In genomic region chr10:43052462-43052861, GRCm38 (mm10) we compare ENCODE assay signal across 9 mouse cellular contexts.
DNase-seq lines count a peak whose midpoint lies in the region; ATAC-seq and TF ChIP-seq lines count a peak whose summit lies in the region.
"Had no signal": no experiment of that assay in that cellular context is flagged by ENCODE, and none has a peak within 500 bp of the region (broad histone marks: within the 10 kb centered on the region; RNA-seq: fewer than 3 reads in every experiment).

No protein-coding gene starts in this region.

- H3K9ac ChIP-seq in kidney, postnatal 0 days (ENCODE audit: low read depth, low read length) = no peak overlapping the region
- H3K9ac ChIP-seq: stomach, embryonic 15.5 days had no signal

- no peak overlapping the region for H3K27ac ChIP-seq in kidney, postnatal 0 days
- H3K27ac ChIP-seq in kidney, adult 2 months (ENCODE audit: insufficient read depth, low read depth, low read length) = no peak overlapping the region
- H3K27ac ChIP-seq: stomach, embryonic 15.5 days had no signal

- H3K4me3 ChIP-seq in kidney, postnatal 0 days (replicated peaks; ENCODE audit: low read depth, low read length) = no peak overlapping the region
- H3K4me3 ChIP-seq in kidney, adult 2 months (ENCODE audit: insufficient read depth, low read depth, low read length) = no peak overlapping the region
- H3K4me3 ChIP-seq: megakaryocyte, embryonic 14.5 days; stomach, embryonic 15.5 days had no signal

- no peak for TF ChIP-seq POLR2A in kidney, adult 2 months (IDR thresholded peaks at IDR 0.05; ENCODE audit: low read depth, low read length)

- TF ChIP-seq CTCF in kidney, postnatal 0 days (IDR thresholded peaks at IDR 0.05; ENCODE audit: low read depth) = peak; percentile 63
- no peak for TF ChIP-seq CTCF in kidney, adult 2 months (conservative IDR thresholded peaks at IDR 0.05; ENCODE audit: insufficient read depth, insufficient read length, low read depth, low read length)

- ATAC-seq in kidney, postnatal 0 days (replicated peaks; ENCODE audit: low FRiP score, low read depth) = no peak
- ATAC-seq in megakaryocyte progenitor cell, adult 5-6 weeks (replicated peaks; ENCODE audit: poor library complexity) = no peak

- no peak overlapping the region for H3K4me2 ChIP-seq in kidney, postnatal 0 days (ENCODE audit: low read length)
- H3K4me2 ChIP-seq: stomach, embryonic 15.5 days had no signal

- WGBS in kidney, postnatal 0 days = 57% methylated on average over 5 of the region's 5 CpGs
- WGBS in kidney, adult 2 months = 57% methylated on average over 5 of the region's 5 CpGs

- no peaks in the 10 kb centered on the region for H3K27me3 ChIP-seq in kidney, postnatal 0 days (ENCODE audit: insufficient read depth, low read length)
- no peaks in the 10 kb centered on the region; the same call in 1 of the 2 replicates for H3K27me3 ChIP-seq in kidney, adult 2 months (replicated peaks; ENCODE audit: control insufficient read depth, insufficient read depth, low read length)
- H3K27me3 ChIP-seq: stomach, embryonic 15.5 days had no signal

- peak; percentile 38 for DNase-seq in kidney, postnatal 0 days (ENCODE audit: low spot score)
- DNase-seq in kidney, adult 2 months = no peak
- DNase-seq in 3T3-L1 (ENCODE audit: low read depth, low spot score) = peak; percentile 12
- peak; percentile 16 to 19 for DNase-seq in B cell, adult 2 months
- DNase-seq in cerebellum, postnatal 10 days = peak; percentile 72 to 78
- no peak for DNase-seq in ovary, postnatal 36 days (ENCODE audit: low spot score)

- H3K36me3 ChIP-seq in kidney, postnatal 0 days (ENCODE audit: insufficient read depth, low read length) = no peaks in the 10 kb centered on the region
- H3K36me3 ChIP-seq in kidney, adult 2 months (ENCODE audit: control insufficient read depth, insufficient read depth, low read length) = no peaks in the 10 kb centered on the region
- H3K36me3 ChIP-seq: stomach, embryonic 15.5 days had no signal

- H3K9me3 ChIP-seq in kidney, postnatal 0 days (replicated peaks; ENCODE audit: low read length) = no peaks in the 10 kb centered on the region
- H3K9me3 ChIP-seq: stomach, embryonic 15.5 days had no signal

- H3K4me1 ChIP-seq in kidney, postnatal 0 days (replicated peaks; ENCODE audit: insufficient read depth, low read length) = no peaks in the 10 kb centered on the region
- no peaks in the 10 kb centered on the region for H3K4me1 ChIP-seq in kidney, adult 2 months (ENCODE audit: control insufficient read depth, insufficient read depth, low read length)
- H3K4me1 ChIP-seq: megakaryocyte, embryonic 14.5 days; stomach, embryonic 15.5 days had no signal

Comparison
In these comparisons a context has a peak if more than half of its experiments do, and no peak if none do; other contexts are left out.
1. DNase-seq: peak in kidney, postnatal 0 days (single experiment), 3T3-L1 (single experiment), B cell, adult 2 months (2 of 2) and cerebellum, postnatal 10 days (2 of 2); none in kidney, adult 2 months (single experiment) and ovary, postnatal 36 days (single experiment).